Mouse (Mus musculus) cerebellum, adult 2 months (tissue): ENCODE results near the gene Oscar. TPM values are rescaled to one million over a fixed set of nuclear protein-coding genes. Genes with fewer than 3 reads are reported as not detected.
"Not testable (repeated sequence)": the region's sequence is repeated elsewhere in the genome, so short reads cannot be mapped to it uniquely, and the experiment has no call there.

Experiments
- DNase-seq, 2 experiments: peaks; one replicate each; pipeline ENCODE4 v3.0.0; 2021
- H3K27ac ChIP-seq: fragments of 200-500 bp; 2 replicates; pipeline ENCODE4 v1.5.1; 2012; ENCODE audit warnings: low read length, control low read depth, inconsistent platforms; ENCODE audit not compliant: insufficient read depth
- H3K27me3 ChIP-seq: fragments of 200-500 bp; 2 replicates; pipeline ENCODE4 v1.6.1; 2012; ENCODE audit warnings: inconsistent platforms, mild to moderate bottlenecking, low read length, moderate library complexity; ENCODE audit not compliant: control insufficient read depth, insufficient read depth
- H3K4me1 ChIP-seq: fragments of 200-500 bp; 2 replicates; pipeline ENCODE4 v1.6.1; 2011; ENCODE audit warnings: low read length; ENCODE audit not compliant: control insufficient read depth, insufficient read depth
- H3K4me3 ChIP-seq: fragments of 200-500 bp; replicated peaks from 2 replicates; pipeline ENCODE3; 2011; ENCODE audit warnings: mild to moderate bottlenecking, low read depth, low read length, control low read depth; ENCODE audit not compliant: insufficient read depth
- CTCF ChIP-seq: fragments of 200-500 bp; IDR thresholded peaks from 2 replicates; pipeline ENCODE4 v1.5.1; 2011; ENCODE audit warnings: low read depth, mild to moderate bottlenecking, control low read depth, low read length, moderate library complexity, borderline replicate concordance; ENCODE audit not compliant: insufficient read depth
- POLR2A ChIP-seq: fragments of 200-500 bp; IDR thresholded peaks from 2 replicates; pipeline ENCODE4 v1.6.1; 2011; ENCODE audit warnings: low read length, control low read depth, borderline replicate concordance; ENCODE audit not compliant: insufficient read depth
- WGBS: fragments of 180-500 bp; shearing (Covaris S2); methylation state at CpG from one replicate; pipeline ENCODE4 v1.1.7; 2018; 5-methylcytosine and 5-hydroxymethylcytosine counted together
- polyA plus RNA-seq: library from polyadenylated mRNA; depleted of rRNA; stranded (reverse); fragments of >200 nt; gene quantifications from 2 replicates; pipeline ENCODE4 v1.2.3, GENCODE M21; 2012

Oscar gene
- polyA plus RNA-seq, 1 experiment, result 2.6 TPM

- TF ChIP-seq POLR2A (no peak), CTCF (no peak)
- 18% methylated on average over 2 of the region's 2 CpGs for WGBS
- Histone ChIP-seq H3K27me3 (no peaks in the 10 kb centered on the region), H3K4me3 (no peak overlapping the region), H3K27ac (no peak overlapping the region), H3K4me1 (no peaks in the 10 kb centered on the region)
- DNase-seq, result no peak
These were observed 9.2 kb downstream of the Oscar start for GRCm38 (mm10) chr7:3606798-3607197.

- Histone ChIP-seq H3K27me3 (no peaks in the 10 kb centered on the region), H3K27ac (no peak overlapping the region), H3K4me1 (no peaks in the 10 kb centered on the region), H3K4me3 (no peak overlapping the region)
- DNase-seq, result peak; percentile 38 to 42
- TF ChIP-seq POLR2A (no peak), CTCF (peak; percentile 33; the same call in 1 of the 2 replicates)
- 0% methylated on average over 4 of the region's 4 CpGs for WGBS
These were observed 14.8 kb downstream of the Oscar start for GRCm38 (mm10) chr7:3601119-3601518.

GRCm38 (mm10) chr7:3597755-3598154 lies 18.2 kb downstream of the Oscar start:
- DNase-seq, result not testable (repeated sequence)

GRCm38 (mm10) chr7:3595146-3595545 lies 20.8 kb downstream of the Oscar start:
- H3K27me3 ChIP-seq, result no peaks in the 10 kb centered on the region
- no peak overlapping the region for H3K27ac ChIP-seq
- 22% methylated on average over 9 of the region's 9 CpGs for WGBS
- H3K4me3 ChIP-seq, result no peak overlapping the region
- TF ChIP-seq POLR2A, result no peak
- TF ChIP-seq CTCF, result no peak
- no peak for DNase-seq
- no peaks in the 10 kb centered on the region for H3K4me1 ChIP-seq

More at GRCm38 (mm10) chr7:3597755-3598154, 18.2 kb downstream of the Oscar start:
- not testable (repeated sequence) for H3K27ac ChIP-seq, H3K27me3 ChIP-seq, H3K4me1 ChIP-seq, H3K4me3 ChIP-seq
- 38% methylated on average over 1 of the region's 1 CpGs for WGBS

GRCm38 (mm10) chr7:3594686-3595085 lies 21.3 kb downstream of the Oscar start:
- DNase-seq, result no peak
- no peak overlapping the region for H3K27ac ChIP-seq
- H3K4me3 ChIP-seq, result no peak overlapping the region
- H3K4me1 ChIP-seq, result no peaks in the 10 kb centered on the region
- 14% methylated on average over 5 of the region's 5 CpGs for WGBS
- TF ChIP-seq POLR2A (no peak), CTCF (no peak)
- H3K27me3 ChIP-seq, result no peaks in the 10 kb centered on the region

GRCm38 (mm10) chr7:3593855-3594254 lies 22.1 kb downstream of the Oscar start:
- H3K4me1 ChIP-seq, result no peaks in the 10 kb centered on the region
- H3K27me3 ChIP-seq, result no peaks in the 10 kb centered on the region
- no peak for DNase-seq
- no peak overlapping the region for H3K27ac ChIP-seq
- H3K4me3 ChIP-seq, result no peak overlapping the region
- no peak for TF ChIP-seq CTCF
- no peak for TF ChIP-seq POLR2A

GRCm38 (mm10) chr7:3591534-3591933 lies 24.4 kb downstream of the Oscar start:
- TF ChIP-seq CTCF, result no peak
- no peak for TF ChIP-seq POLR2A
- DNase-seq, result no peak
- Histone ChIP-seq H3K4me1 (no peaks in the 10 kb centered on the region), H3K27ac (no peak overlapping the region), H3K27me3 (no peaks in the 10 kb centered on the region), H3K4me3 (no peak overlapping the region)
- WGBS, result 67% methylated on average over 1 of the region's 1 CpGs

GRCm38 (mm10) chr7:3590550-3590949 lies 25.4 kb downstream of the Oscar start:
- H3K4me3 ChIP-seq, result no peak overlapping the region
- no peaks in the 10 kb centered on the region for H3K27me3 ChIP-seq
- H3K27ac ChIP-seq, result no peak overlapping the region
- no peaks in the 10 kb centered on the region for H3K4me1 ChIP-seq
- WGBS, result 67% methylated on average over 3 of the region's 3 CpGs
- DNase-seq, result no peak
- TF ChIP-seq CTCF (no peak), POLR2A (no peak)

- no peak for DNase-seq
- WGBS, result 81% methylated on average over 1 of the region's 1 CpGs
- no peaks in the 10 kb centered on the region for H3K27me3 ChIP-seq
- no peak overlapping the region for H3K4me3 ChIP-seq
- H3K27ac ChIP-seq, result no peak overlapping the region
- TF ChIP-seq CTCF (no peak), POLR2A (no peak)
- H3K4me1 ChIP-seq, result no peaks in the 10 kb centered on the region
These were observed 28.7 kb downstream of the Oscar start for GRCm38 (mm10) chr7:3587292-3587691.
